Mouse (Mus musculus) midbrain, embryonic 12.5 days (tissue): ENCODE measurements around the gene Serpina6. TPM values are rescaled to one million over a fixed set of nuclear protein-coding genes. Genes with fewer than 3 reads are reported as not detected.

Experiments
- ATAC-seq: fragments of 200-750 bp; cut with Nextera tagmentation; 2 replicates; pipeline ENCODE4 v1.8.0; 2017; ENCODE audit warnings: low read depth, moderate TSS enrichment, moderate library complexity; ENCODE audit not compliant: low FRiP score
- H3K27ac ChIP-seq: fragments of 300-500 bp; sonication (generic); replicated peaks from 2 replicates; pipeline ENCODE4 v1.5.1; 2016; ENCODE audit warnings: mild to moderate bottlenecking
- H3K27me3 ChIP-seq: fragments of 300-500 bp; sonication (generic); 2 replicates; pipeline ENCODE4 v1.6.1; 2016; ENCODE audit warnings: mild to moderate bottlenecking
- H3K36me3 ChIP-seq: fragments of 300-500 bp; sonication (generic); 2 replicates; pipeline ENCODE4 v1.6.1; 2016
- H3K4me1 ChIP-seq: fragments of 300-500 bp; sonication (generic); 2 replicates; pipeline ENCODE4 v1.6.1; 2016
- H3K4me2 ChIP-seq: fragments of 300-500 bp; sonication (generic); replicated peaks from 2 replicates; pipeline ENCODE4 v1.6.1; 2016; ENCODE audit warnings: mild to moderate bottlenecking, moderate library complexity
- H3K4me3 ChIP-seq: fragments of 300-500 bp; sonication (generic); 2 replicates; pipeline ENCODE4 v1.5.1; 2016; ENCODE audit warnings: mild to moderate bottlenecking
- H3K9ac ChIP-seq: fragments of 300-500 bp; sonication (generic); replicated peaks from 2 replicates; pipeline ENCODE4 v1.6.1; 2016; ENCODE audit warnings: mild to moderate bottlenecking, moderate library complexity
- H3K9me3 ChIP-seq: fragments of 300-500 bp; sonication (generic); 2 replicates; pipeline ENCODE4 v1.6.1; 2016; ENCODE audit warnings: mild to moderate bottlenecking
- WGBS: fragments of 180-500 bp; shearing (Covaris S2); methylation state at CpG from one replicate; pipeline ENCODE4 v1.1.7; 2016; 5-methylcytosine and 5-hydroxymethylcytosine counted together
- polyA plus RNA-seq: library from polyadenylated mRNA; unstranded; fragments of >200 nt; fragmentation: Nextera tagmentation; extraction: Ambion mirVana; gene quantifications from 2 replicates; pipeline ENCODE4 v1.2.1, GENCODE M21; 2016

The Serpina6 gene
- polyA plus RNA-seq, 1 experiment from 2014 or later = not detected

DNA sequence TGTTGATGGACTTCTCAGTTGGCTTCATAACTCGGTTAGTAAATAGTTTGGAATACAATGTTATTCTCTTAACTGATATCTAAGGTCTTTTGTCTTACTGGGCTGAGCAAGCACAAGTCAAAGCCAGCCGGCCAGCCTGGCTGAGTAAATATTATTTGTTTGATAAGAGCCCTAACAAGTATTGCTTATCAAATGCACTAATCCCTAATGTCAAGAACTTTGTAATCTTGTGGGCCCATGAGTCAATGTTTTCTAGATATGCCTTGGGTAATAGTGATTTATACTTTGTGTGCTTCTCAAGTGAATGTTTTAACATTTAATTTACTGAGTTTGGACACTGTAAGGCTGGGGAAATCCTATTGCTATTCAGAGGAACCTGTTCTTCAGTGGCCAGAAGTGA is 58.6 kb downstream of the Serpina6 start:
- H3K4me3 ChIP-seq = no peak overlapping the region
- H3K4me1 ChIP-seq = 0 out of 2 replicates have a peak, but pooled peaks cover 3% of the 10 kb centered on the region
- H3K9ac ChIP-seq = no peak overlapping the region
- no peaks in the 10 kb centered on the region for H3K9me3 ChIP-seq
- no peak for ATAC-seq
- WGBS = 66% methylated on average over 2 of the region's 2 CpGs
- no peak overlapping the region for H3K4me2 ChIP-seq
- no peak overlapping the region for H3K27ac ChIP-seq
- H3K36me3 ChIP-seq = no peaks in the 10 kb centered on the region
- H3K27me3 ChIP-seq = no peaks in the 10 kb centered on the region

Other genes with a start within 250 kb of the Serpina6 start
- 0.96 and 1.2 TPM in 2 replicates for gene 9330161L09Rik, start 249.4 kb downstream of the Serpina6 start, polyA plus RNA-seq
- 119 and 124 TPM in 2 replicates for gene Ddx24, start 231.4 kb downstream of the Serpina6 start, polyA plus RNA-seq
- 4.2 and 10.4 TPM in 2 replicates for gene Ifi27, start 223.0 kb downstream of the Serpina6 start, polyA plus RNA-seq
- 4.4 and 5.1 TPM in 2 replicates for gene Ifi27l2a, start 213.5 kb downstream of the Serpina6 start, polyA plus RNA-seq
- gene Ifi27l2b, start 200.0 kb downstream of the Serpina6 start, polyA plus RNA-seq = not detected in 2 replicates
- 2.9 and 3.2 TPM in 2 replicates for gene Ppp4r4, start 124.9 kb downstream of the Serpina6 start, polyA plus RNA-seq
- 0.21 TPM in 1 of 2 replicates, not detected in the other for gene Serpina10, start 25.8 kb downstream of the Serpina6 start, polyA plus RNA-seq
- not detected in 2 replicates for gene Serpina16, start 18.9 kb upstream of the Serpina6 start, polyA plus RNA-seq
- gene Serpina1f, start 38.3 kb upstream of the Serpina6 start, polyA plus RNA-seq = not detected in 2 replicates
- gene Serpina1d, start 116.4 kb upstream of the Serpina6 start, polyA plus RNA-seq = 0.22 TPM in 1 of 2 replicates, not detected in the other
- 0.46 TPM in 1 of 2 replicates, not detected in the other for gene Serpina1b, start 173.2 kb upstream of the Serpina6 start, polyA plus RNA-seq
- not detected in 2 replicates for gene Serpina1a, start 206.3 kb upstream of the Serpina6 start, polyA plus RNA-seq
- not detected in 2 replicates for gene Serpina1c, start 247.7 kb upstream of the Serpina6 start, polyA plus RNA-seq